Comparison of ENCODE assay signal across 7 mouse cellular contexts in the genomic region with DNA sequence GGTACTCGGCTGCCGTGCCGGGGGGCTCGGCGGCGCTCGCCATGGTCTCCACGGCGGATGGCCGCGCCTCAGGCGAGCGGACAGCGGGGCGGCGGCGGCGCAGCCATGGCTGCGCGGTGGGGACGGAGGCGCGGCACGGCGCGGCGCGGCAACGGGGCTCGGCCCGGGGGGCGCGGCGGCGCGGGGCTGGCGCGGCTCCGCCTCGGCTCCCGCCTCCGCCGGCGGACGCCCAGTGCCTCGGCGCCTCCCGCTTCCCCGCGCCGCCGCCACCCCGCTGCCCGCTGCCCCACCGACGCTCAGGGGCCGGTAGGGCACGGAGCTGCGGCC. TPM values are rescaled to one million over a fixed set of nuclear protein-coding genes. Genes with fewer than 3 reads are reported as not detected.
DNase-seq lines count a peak whose midpoint lies in the region; ATAC-seq and TF ChIP-seq lines count a peak whose summit lies in the region.

No protein-coding gene starts in this region.

- peak overlapping the region; percentile 100 for H3K4me2 ChIP-seq in embryonic facial prominence, embryonic 13.5 days
- peak overlapping the region; percentile 100 for H3K4me2 ChIP-seq in intestine, embryonic 15.5 days (replicated peaks)
- H3K4me2 ChIP-seq in neural tube, embryonic 14.5 days (ENCODE audit: low read depth, low read length): peak overlapping the region; percentile 99

- no peaks in the 10 kb centered on the region for H3K36me3 ChIP-seq in liver, adult 2 months (ENCODE audit: control insufficient read depth, insufficient read depth, low read length)
- no peaks in the 10 kb centered on the region for H3K36me3 ChIP-seq in embryonic facial prominence, embryonic 13.5 days
- H3K36me3 ChIP-seq in intestine, embryonic 15.5 days: no peaks in the 10 kb centered on the region
- no peaks in the 10 kb centered on the region for H3K36me3 ChIP-seq in neural tube, embryonic 14.5 days (ENCODE audit: control insufficient read depth, insufficient read depth, low read length)

- H3K4me3 ChIP-seq in liver, adult 2 months (ENCODE audit: insufficient read depth, low read depth, low read length): peak overlapping the region; percentile 56
- H3K4me3 ChIP-seq in embryonic facial prominence, embryonic 13.5 days: peak overlapping the region; percentile 77
- peak overlapping the region; percentile 73 for H3K4me3 ChIP-seq in intestine, embryonic 15.5 days (replicated peaks)
- peak overlapping the region; percentile 66 for H3K4me3 ChIP-seq in neural tube, embryonic 14.5 days (ENCODE audit: low read depth, low read length)

- peaks cover 2% of the 10 kb centered on the region; the same call in 1 of the 2 replicates for H3K4me1 ChIP-seq in liver, adult 2 months (ENCODE audit: control insufficient read depth, insufficient read depth, low read length)
- peaks cover 20% of the 10 kb centered on the region for H3K4me1 ChIP-seq in embryonic facial prominence, embryonic 13.5 days
- H3K4me1 ChIP-seq in intestine, embryonic 15.5 days (replicated peaks): peaks cover 21% of the 10 kb centered on the region
- 0 out of 2 replicates have a peak, but pooled peaks cover 3% of the 10 kb centered on the region for H3K4me1 ChIP-seq in neural tube, embryonic 14.5 days (ENCODE audit: control insufficient read depth, insufficient read depth, low read length)

- peaks cover 4% of the 10 kb centered on the region; the same call in 1 of the 2 replicates for H3K9me3 ChIP-seq in embryonic facial prominence, embryonic 13.5 days
- no peaks in the 10 kb centered on the region for H3K9me3 ChIP-seq in intestine, embryonic 15.5 days
- H3K9me3 ChIP-seq in neural tube, embryonic 14.5 days (ENCODE audit: control insufficient read depth, low read length): no peaks in the 10 kb centered on the region

- TF ChIP-seq POLR2A in liver, adult 2 months (IDR thresholded peaks at IDR 0.05; ENCODE audit: extremely low read depth, insufficient read depth, low read length): no peak

- ATAC-seq in embryonic facial prominence, embryonic 13.5 days (ENCODE audit: insufficient number of reproducible peaks, insufficient read depth, low FRiP score, low TSS enrichment, low read depth): peak; percentile 48; the same call in 1 of the 2 replicates
- ATAC-seq in intestine, embryonic 15.5 days: peak; percentile 40
- no peak; the same call in 1 of the 2 replicates for ATAC-seq in neural tube, embryonic 14.5 days (ENCODE audit: low read depth)

- no peak for DNase-seq in liver, adult 2 months (ENCODE audit: extremely low read depth, low read depth, low spot score)
- no peak for DNase-seq in liver
- no peak for DNase-seq in right cerebral cortex, postnatal 25 days
- DNase-seq in left cerebral cortex, adult 11 months (ENCODE audit: low spot score): no peak

- H3K9ac ChIP-seq in liver, adult 2 months (ENCODE audit: low read depth, low read length): peak overlapping the region; percentile 56
- H3K9ac ChIP-seq in embryonic facial prominence, embryonic 13.5 days: peak overlapping the region; percentile 79
- peak overlapping the region; percentile 54 for H3K9ac ChIP-seq in intestine, embryonic 15.5 days
- peak overlapping the region; percentile 70 for H3K9ac ChIP-seq in neural tube, embryonic 14.5 days (replicated peaks; ENCODE audit: low read depth, low read length)

- peaks cover 15% of the 10 kb centered on the region for H3K27me3 ChIP-seq in liver, adult 2 months (ENCODE audit: control insufficient read depth, insufficient read depth, low read length)
- peaks cover 24% of the 10 kb centered on the region for H3K27me3 ChIP-seq in embryonic facial prominence, embryonic 13.5 days
- no peaks in the 10 kb centered on the region for H3K27me3 ChIP-seq in intestine, embryonic 15.5 days (replicated peaks)
- no peaks in the 10 kb centered on the region for H3K27me3 ChIP-seq in neural tube, embryonic 14.5 days (ENCODE audit: control insufficient read depth, insufficient read depth, low read length)

- H3K27ac ChIP-seq in liver, adult 2 months (replicated peaks; ENCODE audit: insufficient read depth, low read depth, low read length): no peak overlapping the region
- H3K27ac ChIP-seq in embryonic facial prominence, embryonic 13.5 days: no peak overlapping the region; the same call in 1 of the 2 replicates
- peak overlapping the region; percentile 44; the same call in 1 of the 2 replicates for H3K27ac ChIP-seq in intestine, embryonic 15.5 days
- peak overlapping the region; percentile 22; the same call in 1 of the 2 replicates for H3K27ac ChIP-seq in neural tube, embryonic 14.5 days (ENCODE audit: low read depth, low read length)

- H3K79me2 ChIP-seq in liver, adult 2 months (ENCODE audit: control insufficient read depth, insufficient read depth, low read length): no peaks in the 10 kb centered on the region

- TF ChIP-seq CTCF in liver, adult 2 months (IDR thresholded peaks at IDR 0.05; ENCODE audit: low read depth, low read length): no peak

- WGBS in liver, adult 2 months: 8% methylated on average over 53 of the region's 59 CpGs
- under 1% methylated on average over 21 of the region's 59 CpGs for WGBS in embryonic facial prominence, embryonic 13.5 days
- 2% methylated on average over 40 of the region's 59 CpGs for WGBS in intestine, embryonic 15.5 days
- under 1% methylated on average over 33 of the region's 59 CpGs for WGBS in neural tube, embryonic 14.5 days

RNA-seq across cellular contexts. Expression of a gene that starts 0.2 kb away (rescaled TPM):
- 8.9 and 24.2 TPM in 2 replicates for total RNA-seq in liver, adult 2 months (2014; rRNA removed)
- polyA plus RNA-seq in liver, adult 2 months (2012; rRNA removed): 61.2 and 69.3 TPM in 2 replicates
- polyA plus RNA-seq in embryonic facial prominence, embryonic 13.5 days (2015; fragmentation: Nextera tagmentation; extraction: Ambion mirVana): 11.6 and 13.1 TPM in 2 replicates
- polyA plus RNA-seq in intestine, embryonic 15.5 days (2015; fragmentation: Nextera tagmentation; extraction: Ambion mirVana): 8.7 and 11.6 TPM in 2 replicates
- 26.3 and 33.4 TPM in 2 replicates for polyA plus RNA-seq in neural tube, embryonic 14.5 days (2014; fragmentation: Nextera tagmentation; extraction: Ambion mirVana)

Comparison
In these comparisons a context has a peak if more than half of its experiments do, and no peak if none do; other contexts are left out.
1. H3K27ac ChIP-seq: peak in intestine, embryonic 15.5 days (single experiment) and neural tube, embryonic 14.5 days (single experiment); none in liver, adult 2 months (single experiment) and embryonic facial prominence, embryonic 13.5 days (single experiment).
2. Peak in every context shown above with its lines, with median percentiles within 50 percentile points of each other: H3K4me3 ChIP-seq, H3K9ac ChIP-seq and H3K4me2 ChIP-seq.